Mouse (Mus musculus): ENCODE data around the gene Maea. TPM values are rescaled to one million over a fixed set of nuclear protein-coding genes. Genes with fewer than 3 reads are reported as not detected.

The Maea gene
- polyA plus RNA-seq, 1 experiment, result 171 TPM

- no peak for DNase-seq (ENCODE audit: low read depth)
- TF ChIP-seq CTCF (IDR thresholded peaks at IDR 0.05; ENCODE audit: borderline replicate concordance, extremely low read depth, insufficient read depth, insufficient read length), result no peak
- no peak for TF ChIP-seq POLR2A (IDR thresholded peaks at IDR 0.05; ENCODE audit: borderline replicate concordance, extremely low read depth, insufficient read depth, insufficient read length, poor library complexity, severe bottlenecking)
Measured at GRCm38 (mm10) chr5:33342821-33343220, 7.5 kb downstream of the Maea start.

DNA sequence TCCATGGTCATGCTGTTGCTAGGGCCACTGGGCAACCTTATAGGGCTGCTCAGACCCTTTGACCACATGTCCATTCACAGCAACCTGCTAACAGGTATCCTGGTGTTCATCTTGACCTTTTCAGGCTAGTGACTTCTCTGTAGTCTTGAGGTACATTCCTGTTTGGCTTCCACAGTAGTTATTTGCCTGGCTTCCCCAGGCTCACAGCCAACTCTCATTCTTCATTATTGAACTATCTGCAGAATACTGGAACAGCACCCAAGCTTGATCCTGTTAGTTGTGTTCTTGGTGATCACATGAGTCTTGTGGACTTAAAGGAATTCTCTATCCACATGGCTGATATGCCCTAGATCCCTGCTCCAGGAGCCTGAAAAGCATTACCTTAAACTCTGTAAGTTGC lies 8.3 kb downstream of the Maea start:
- TF ChIP-seq CTCF (IDR thresholded peaks at IDR 0.05; ENCODE audit: borderline replicate concordance, extremely low read depth, insufficient read depth, insufficient read length) (no peak), POLR2A (IDR thresholded peaks at IDR 0.05; ENCODE audit: borderline replicate concordance, extremely low read depth, insufficient read depth, insufficient read length, poor library complexity, severe bottlenecking) (no peak)
- no peak for DNase-seq (ENCODE audit: low read depth)

DNA sequence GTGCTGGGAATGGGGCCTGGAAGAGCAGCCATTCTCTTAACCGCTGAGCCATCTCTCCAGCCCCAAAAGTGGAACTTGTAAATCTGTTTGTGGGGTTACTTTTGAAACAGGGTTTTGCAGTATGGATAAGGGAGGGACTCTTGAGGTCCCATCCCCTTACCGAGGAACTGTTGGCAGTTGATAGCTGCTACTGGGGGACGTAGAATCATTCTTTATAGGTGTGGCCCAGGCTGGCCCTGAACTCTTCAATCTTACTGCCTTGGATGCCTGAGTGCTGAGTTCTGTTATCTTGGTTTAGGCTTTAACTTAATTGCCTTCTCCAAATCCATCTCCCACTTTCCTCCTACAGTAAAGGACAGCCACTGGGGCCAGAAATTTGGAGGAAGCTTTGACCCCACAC lies 8.8 kb downstream of the Maea start:
- DNase-seq (ENCODE audit: low read depth), result no peak
- no peak for TF ChIP-seq CTCF (IDR thresholded peaks at IDR 0.05; ENCODE audit: borderline replicate concordance, extremely low read depth, insufficient read depth, insufficient read length)
- no peak for TF ChIP-seq POLR2A (IDR thresholded peaks at IDR 0.05; ENCODE audit: borderline replicate concordance, extremely low read depth, insufficient read depth, insufficient read length, poor library complexity, severe bottlenecking)

DNA sequence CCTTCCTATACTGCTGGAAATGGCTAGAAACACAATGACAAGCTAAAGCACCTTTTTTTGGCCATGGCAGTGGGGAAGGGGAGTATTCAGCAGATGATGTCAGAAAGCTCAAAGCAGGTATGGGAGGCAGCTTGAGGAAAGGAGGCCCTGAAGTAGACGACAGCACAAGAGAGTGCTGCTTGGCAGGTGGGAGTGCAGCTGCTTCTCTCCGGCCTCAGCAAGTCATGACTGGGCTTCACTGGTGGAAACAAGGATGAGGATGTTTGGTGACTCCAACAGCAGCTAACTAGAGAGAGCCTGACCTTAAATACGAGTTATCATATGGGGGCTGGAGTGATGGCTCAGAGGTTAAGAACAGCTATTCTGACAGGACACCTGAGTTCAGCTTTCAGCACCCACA lies 12.3 kb downstream of the Maea start:
- DNase-seq (ENCODE audit: low read depth), result no peak
- TF ChIP-seq CTCF (IDR thresholded peaks at IDR 0.05; ENCODE audit: borderline replicate concordance, extremely low read depth, insufficient read depth, insufficient read length) (no peak), POLR2A (IDR thresholded peaks at IDR 0.05; ENCODE audit: borderline replicate concordance, extremely low read depth, insufficient read depth, insufficient read length, poor library complexity, severe bottlenecking) (no peak)

- no peak for TF ChIP-seq CTCF (IDR thresholded peaks at IDR 0.05; ENCODE audit: borderline replicate concordance, extremely low read depth, insufficient read depth, insufficient read length)
- TF ChIP-seq POLR2A (IDR thresholded peaks at IDR 0.05; ENCODE audit: borderline replicate concordance, extremely low read depth, insufficient read depth, insufficient read length, poor library complexity, severe bottlenecking), result no peak
- DNase-seq (ENCODE audit: low read depth), result no peak
Measured at GRCm38 (mm10) chr5:33349205-33349604, 13.9 kb downstream of the Maea start.

- TF ChIP-seq CTCF (IDR thresholded peaks at IDR 0.05; ENCODE audit: borderline replicate concordance, extremely low read depth, insufficient read depth, insufficient read length), result no peak
- TF ChIP-seq POLR2A (IDR thresholded peaks at IDR 0.05; ENCODE audit: borderline replicate concordance, extremely low read depth, insufficient read depth, insufficient read length, poor library complexity, severe bottlenecking), result no peak
- no peak for DNase-seq (ENCODE audit: low read depth)
Measured at GRCm38 (mm10) chr5:33349706-33350105, 14.4 kb downstream of the Maea start.

DNA sequence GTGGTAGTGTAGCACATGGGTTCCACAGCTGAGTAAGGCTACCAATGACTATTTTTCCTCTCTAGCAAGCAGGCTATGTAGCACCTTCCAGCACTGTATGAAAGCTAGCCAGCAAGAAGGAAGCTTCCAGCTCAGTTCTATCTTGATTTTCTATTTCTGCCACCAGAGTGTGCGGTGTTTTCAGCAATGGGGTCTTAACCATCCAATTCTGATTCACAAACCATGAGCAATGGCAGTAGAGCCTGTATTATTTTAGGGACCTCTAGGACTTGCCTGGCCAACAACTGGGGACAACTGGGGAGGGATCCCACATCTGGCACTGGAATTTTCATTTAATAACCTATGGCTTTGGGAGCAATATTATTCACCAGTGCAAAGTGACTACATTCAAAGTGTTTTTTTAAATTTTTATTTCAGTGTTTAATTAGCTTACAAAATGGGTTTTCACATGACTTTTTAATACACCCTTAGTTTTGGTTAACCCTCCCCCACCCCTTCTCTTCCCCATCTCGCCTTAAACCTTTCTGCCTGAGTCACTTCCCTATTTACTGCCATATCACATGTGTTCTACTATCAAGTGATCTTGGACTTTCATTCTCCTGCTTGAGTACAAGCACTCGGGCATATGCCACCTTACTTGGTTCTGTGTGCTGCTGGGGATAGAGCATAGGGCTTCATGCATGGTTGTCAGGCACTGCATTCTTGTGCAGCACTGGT lies 16.4 kb downstream of the Maea start:
- TF ChIP-seq POLR2A (IDR thresholded peaks at IDR 0.05; ENCODE audit: borderline replicate concordance, extremely low read depth, insufficient read depth, insufficient read length, poor library complexity, severe bottlenecking) (no peak), CTCF (IDR thresholded peaks at IDR 0.05; ENCODE audit: borderline replicate concordance, extremely low read depth, insufficient read depth, insufficient read length) (no peak)
- DNase-seq (ENCODE audit: low read depth), result no peak

- no peak for DNase-seq (ENCODE audit: low read depth)
Measured at GRCm38 (mm10) chr5:33352273-33352645, 16.9 kb downstream of the Maea start.

DNA sequence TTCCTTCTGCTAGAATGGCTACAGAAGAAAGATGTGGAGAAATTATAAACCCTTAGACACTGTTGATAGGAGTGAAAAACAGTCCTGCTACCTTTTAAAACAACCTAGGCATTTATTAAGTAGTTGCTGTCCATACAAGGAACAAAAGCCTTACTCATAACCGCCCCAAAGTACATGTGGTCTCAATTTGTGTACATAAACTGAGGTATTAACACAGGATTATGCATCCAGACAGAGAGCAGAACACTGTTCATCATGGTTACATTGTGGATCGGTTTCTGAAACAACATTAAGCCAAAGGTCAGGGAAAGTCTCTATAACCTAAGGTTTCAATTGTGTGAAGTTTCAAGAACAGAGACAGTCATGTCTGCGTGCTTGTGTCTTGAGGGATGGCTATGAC lies 17.7 kb downstream of the Maea start:
- TF ChIP-seq CTCF (IDR thresholded peaks at IDR 0.05; ENCODE audit: borderline replicate concordance, extremely low read depth, insufficient read depth, insufficient read length) (no peak), POLR2A (IDR thresholded peaks at IDR 0.05; ENCODE audit: borderline replicate concordance, extremely low read depth, insufficient read depth, insufficient read length, poor library complexity, severe bottlenecking) (no peak)
- DNase-seq (ENCODE audit: low read depth), result no peak

More at GRCm38 (mm10) chr5:33352273-33352645, 16.9 kb downstream of the Maea start:
- TF ChIP-seq CTCF (IDR thresholded peaks at IDR 0.05; ENCODE audit: borderline replicate concordance, extremely low read depth, insufficient read depth, insufficient read length) (no peak), POLR2A (IDR thresholded peaks at IDR 0.05; ENCODE audit: borderline replicate concordance, extremely low read depth, insufficient read depth, insufficient read length, poor library complexity, severe bottlenecking) (no peak)

DNA sequence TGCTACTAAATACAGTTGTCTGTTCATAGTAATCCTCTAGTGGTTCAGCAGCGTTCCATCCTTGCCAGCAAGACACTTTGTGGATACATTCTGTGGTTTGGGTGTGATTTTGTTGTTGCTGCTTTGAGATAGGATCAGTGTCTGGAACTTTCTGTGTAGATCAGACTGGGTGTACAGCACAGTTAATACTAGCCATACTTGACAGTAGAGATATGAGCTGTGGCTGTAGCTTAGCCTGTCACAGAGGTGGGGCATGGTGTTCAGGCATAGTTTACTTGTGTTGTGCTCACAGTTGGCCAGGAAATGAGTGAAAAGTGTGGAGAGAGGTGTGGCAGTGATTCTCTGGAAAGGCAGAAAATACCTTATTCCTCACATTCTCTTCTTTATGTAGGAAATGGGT lies 22.2 kb downstream of the Maea start:
- TF ChIP-seq POLR2A (IDR thresholded peaks at IDR 0.05; ENCODE audit: borderline replicate concordance, extremely low read depth, insufficient read depth, insufficient read length, poor library complexity, severe bottlenecking) (no peak), CTCF (IDR thresholded peaks at IDR 0.05; ENCODE audit: borderline replicate concordance, extremely low read depth, insufficient read depth, insufficient read length) (no peak)
- no peak for DNase-seq (ENCODE audit: low read depth)

- no peak for DNase-seq (ENCODE audit: low read depth)
- TF ChIP-seq POLR2A (IDR thresholded peaks at IDR 0.05; ENCODE audit: borderline replicate concordance, extremely low read depth, insufficient read depth, insufficient read length, poor library complexity, severe bottlenecking) (no peak), CTCF (IDR thresholded peaks at IDR 0.05; ENCODE audit: borderline replicate concordance, extremely low read depth, insufficient read depth, insufficient read length) (no peak)
Measured at GRCm38 (mm10) chr5:33358467-33358866, 23.2 kb downstream of the Maea start.

DNA sequence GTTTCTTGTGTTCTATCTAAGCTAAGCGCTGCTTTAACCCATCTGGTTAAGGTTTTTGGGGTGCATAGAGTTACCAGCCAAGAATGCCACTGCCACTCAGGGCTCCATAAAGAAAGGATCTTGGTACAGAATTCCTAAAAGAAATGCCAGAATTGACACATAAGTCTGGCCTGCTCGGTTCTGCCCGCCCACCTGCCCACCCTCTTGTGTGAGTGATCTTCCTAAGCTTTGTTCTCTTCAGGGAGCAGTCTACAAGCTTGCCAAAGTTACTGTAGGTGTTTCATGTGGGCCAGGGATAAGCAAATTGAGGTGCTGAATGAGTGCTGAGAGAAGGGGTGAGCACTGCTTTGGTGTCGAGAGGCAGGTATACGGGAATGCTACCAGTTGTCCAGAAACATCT lies 28.0 kb downstream of the Maea start:
- DNase-seq (ENCODE audit: low read depth), result no peak
- TF ChIP-seq POLR2A (IDR thresholded peaks at IDR 0.05; ENCODE audit: borderline replicate concordance, extremely low read depth, insufficient read depth, insufficient read length, poor library complexity, severe bottlenecking) (no peak), CTCF (IDR thresholded peaks at IDR 0.05; ENCODE audit: borderline replicate concordance, extremely low read depth, insufficient read depth, insufficient read length) (no peak)

All from brain, embryonic 14.5 days (tissue).